Mouse (Mus musculus): ENCODE results near the gene C4bp. TPM values are rescaled to one million over a fixed set of nuclear protein-coding genes. Genes with fewer than 3 reads are reported as not detected.
"Not testable (repeated sequence)": the region's sequence is repeated elsewhere in the genome, so short reads cannot be mapped to it uniquely, and the experiment has no call there.

C4bp gene
- not detected in 2 replicates for polyA plus RNA-seq (2015; fragmentation: Nextera tagmentation; extraction: Ambion mirVana)

GRCm38 (mm10) chr1:130661454-130661853 is at the start of gene C4bp:
C4bp (minus strand) TSS chr1:130661632.
- Histone ChIP-seq H3K4me2 (no peak within 1 kb of the TSS), H3K27ac (no peak within 1 kb of the TSS), H3K9me3 (replicated peaks) (no peaks in the 10 kb centered on the region), H3K36me3 (no peaks in the 10 kb centered on the region), H3K9ac (no peak within 1 kb of the TSS), H3K27me3 (no peaks in the 10 kb centered on the region), H3K4me1 (replicated peaks) (no peaks in the 10 kb centered on the region), H3K4me3 (no peak within 1 kb of the TSS)
- ATAC-seq (replicated peaks; ENCODE audit: insufficient number of reproducible peaks, insufficient read depth, low FRiP score, low read depth), result no peak
- 70% methylated on average over 3 of the region's 3 CpGs for WGBS

- H3K4me1 ChIP-seq (replicated peaks), result peaks cover 7% of the 10 kb centered on the region; the same call in 1 of the 2 replicates
- H3K4me3 ChIP-seq, result no peak overlapping the region
- no peaks in the 10 kb centered on the region for H3K27me3 ChIP-seq
- no peak overlapping the region for H3K9ac ChIP-seq
- H3K9me3 ChIP-seq (replicated peaks), result no peaks in the 10 kb centered on the region
- no peak overlapping the region for H3K4me2 ChIP-seq
- ATAC-seq (replicated peaks; ENCODE audit: insufficient number of reproducible peaks, insufficient read depth, low FRiP score, low read depth), result no peak
- WGBS, result 78% methylated on average over 22 of the region's 22 CpGs
- no peak overlapping the region for H3K27ac ChIP-seq
- H3K36me3 ChIP-seq, result peaks cover 19% of the 10 kb centered on the region
These were observed 49.0 kb upstream of the C4bp start for GRCm38 (mm10) chr1:130710283-130711080.

- no peak overlapping the region for H3K27ac ChIP-seq
- no peaks in the 10 kb centered on the region for H3K9me3 ChIP-seq (replicated peaks)
- no peaks in the 10 kb centered on the region for H3K4me1 ChIP-seq (replicated peaks)
- ATAC-seq (replicated peaks; ENCODE audit: insufficient number of reproducible peaks, insufficient read depth, low FRiP score, low read depth), result no peak
- H3K4me3 ChIP-seq, result no peak overlapping the region
- WGBS, result 80% methylated on average over 2 of the region's 2 CpGs
- H3K9ac ChIP-seq, result no peak overlapping the region
- peaks cover 52% of the 10 kb centered on the region for H3K36me3 ChIP-seq
- H3K27me3 ChIP-seq, result no peaks in the 10 kb centered on the region
- no peak overlapping the region for H3K4me2 ChIP-seq
These were observed 42.2 kb upstream of the C4bp start for GRCm38 (mm10) chr1:130703613-130704012.

GRCm38 (mm10) chr1:130701976-130702375 is 40.5 kb upstream of the C4bp start:
- H3K27ac ChIP-seq, result no peak overlapping the region
- 95% methylated on average over 11 of the region's 11 CpGs for WGBS
- H3K27me3 ChIP-seq, result no peaks in the 10 kb centered on the region
- no peak for ATAC-seq (replicated peaks; ENCODE audit: insufficient number of reproducible peaks, insufficient read depth, low FRiP score, low read depth)
- H3K36me3 ChIP-seq, result peaks cover 54% of the 10 kb centered on the region
- H3K9ac ChIP-seq, result no peak overlapping the region
- H3K9me3 ChIP-seq (replicated peaks), result no peaks in the 10 kb centered on the region
- no peaks in the 10 kb centered on the region for H3K4me1 ChIP-seq (replicated peaks)
- no peak overlapping the region for H3K4me3 ChIP-seq
- H3K4me2 ChIP-seq, result no peak overlapping the region

- WGBS, result 75% methylated on average over 10 of the region's 10 CpGs
- H3K9ac ChIP-seq, result no peak overlapping the region
- H3K4me2 ChIP-seq, result no peak overlapping the region
- no peaks in the 10 kb centered on the region for H3K27me3 ChIP-seq
- H3K27ac ChIP-seq, result no peak overlapping the region
- ATAC-seq (replicated peaks; ENCODE audit: insufficient number of reproducible peaks, insufficient read depth, low FRiP score, low read depth), result no peak
- H3K36me3 ChIP-seq, result peaks cover 49% of the 10 kb centered on the region
- no peaks in the 10 kb centered on the region for H3K4me1 ChIP-seq (replicated peaks)
- no peak overlapping the region for H3K4me3 ChIP-seq
- no peaks in the 10 kb centered on the region for H3K9me3 ChIP-seq (replicated peaks)
These were observed 38.7 kb upstream of the C4bp start for GRCm38 (mm10) chr1:130699937-130700633.

GRCm38 (mm10) chr1:130698601-130699000 is 37.2 kb upstream of the C4bp start:
- no peak overlapping the region for H3K27ac ChIP-seq
- no peak for ATAC-seq (replicated peaks; ENCODE audit: insufficient number of reproducible peaks, insufficient read depth, low FRiP score, low read depth)
- no peaks in the 10 kb centered on the region for H3K27me3 ChIP-seq
- peaks cover 47% of the 10 kb centered on the region for H3K36me3 ChIP-seq
- H3K9me3 ChIP-seq (replicated peaks), result no peaks in the 10 kb centered on the region
- H3K9ac ChIP-seq, result no peak overlapping the region
- no peak overlapping the region for H3K4me3 ChIP-seq
- no peaks in the 10 kb centered on the region for H3K4me1 ChIP-seq (replicated peaks)
- WGBS, result 91% methylated on average over 5 of the region's 5 CpGs
- H3K4me2 ChIP-seq, result no peak overlapping the region

- no peak for ATAC-seq (replicated peaks; ENCODE audit: insufficient number of reproducible peaks, insufficient read depth, low FRiP score, low read depth)
These were observed 22.5 kb upstream of the C4bp start for GRCm38 (mm10) chr1:130683905-130684304.

GRCm38 (mm10) chr1:130681656-130682413 is 20.4 kb upstream of the C4bp start:
- H3K9ac ChIP-seq, result no peak overlapping the region
- H3K9me3 ChIP-seq (replicated peaks), result no peaks in the 10 kb centered on the region
- no peak for ATAC-seq (replicated peaks; ENCODE audit: insufficient number of reproducible peaks, insufficient read depth, low FRiP score, low read depth)
- no peaks in the 10 kb centered on the region for H3K36me3 ChIP-seq
- WGBS, result 71% methylated on average over 6 of the region's 6 CpGs
- H3K4me3 ChIP-seq, result no peak overlapping the region
- no peak overlapping the region for H3K4me2 ChIP-seq
- no peaks in the 10 kb centered on the region for H3K4me1 ChIP-seq (replicated peaks)
- no peaks in the 10 kb centered on the region for H3K27me3 ChIP-seq
- H3K27ac ChIP-seq, result no peak overlapping the region

More at GRCm38 (mm10) chr1:130683905-130684304, 22.5 kb upstream of the C4bp start:
- Histone ChIP-seq H3K4me1 (replicated peaks) (no peaks in the 10 kb centered on the region), H3K36me3 (no peaks in the 10 kb centered on the region), H3K4me3 (no peak overlapping the region), H3K4me2 (no peak overlapping the region), H3K27me3 (no peaks in the 10 kb centered on the region), H3K9ac (no peak overlapping the region), H3K9me3 (replicated peaks) (no peaks in the 10 kb centered on the region), H3K27ac (no peak overlapping the region)
- WGBS, result 45% methylated on average over 1 of the region's 1 CpGs

- no peak overlapping the region for H3K4me3 ChIP-seq
- H3K9me3 ChIP-seq (replicated peaks), result no peaks in the 10 kb centered on the region
These were observed 19.6 kb upstream of the C4bp start for GRCm38 (mm10) chr1:130681075-130681474.

GRCm38 (mm10) chr1:130678551-130678950 is 17.1 kb upstream of the C4bp start:
- ATAC-seq (replicated peaks; ENCODE audit: insufficient number of reproducible peaks, insufficient read depth, low FRiP score, low read depth), result no peak
- Histone ChIP-seq H3K27me3 (no peaks in the 10 kb centered on the region), H3K9ac (no peak overlapping the region), H3K9me3 (replicated peaks) (no peaks in the 10 kb centered on the region), H3K36me3 (no peaks in the 10 kb centered on the region), H3K4me1 (replicated peaks) (no peaks in the 10 kb centered on the region), H3K4me2 (no peak overlapping the region), H3K27ac (no peak overlapping the region), H3K4me3 (no peak overlapping the region)
- 85% methylated on average over 2 of the region's 2 CpGs for WGBS

More at GRCm38 (mm10) chr1:130681075-130681474, 19.6 kb upstream of the C4bp start:
- H3K27me3 ChIP-seq, result no peaks in the 10 kb centered on the region
- H3K9ac ChIP-seq, result no peak overlapping the region
- no peaks in the 10 kb centered on the region for H3K4me1 ChIP-seq (replicated peaks)
- no peaks in the 10 kb centered on the region for H3K36me3 ChIP-seq
- H3K4me2 ChIP-seq, result no peak overlapping the region
- 53% methylated on average over 2 of the region's 2 CpGs for WGBS
- no peak for ATAC-seq (replicated peaks; ENCODE audit: insufficient number of reproducible peaks, insufficient read depth, low FRiP score, low read depth)
- H3K27ac ChIP-seq, result no peak overlapping the region

- H3K36me3 ChIP-seq; H3K4me3 ChIP-seq; H3K9ac ChIP-seq; H3K4me2 ChIP-seq; H3K27ac ChIP-seq; H3K27me3 ChIP-seq; H3K4me1 ChIP-seq (replicated peaks); H3K9me3 ChIP-seq (replicated peaks); ATAC-seq (replicated peaks; ENCODE audit: insufficient number of reproducible peaks, insufficient read depth, low FRiP score, low read depth): not testable (repeated sequence)
- 68% methylated on average over 5 of the region's 5 CpGs for WGBS
These were observed 2.1 kb upstream of the C4bp start for GRCm38 (mm10) chr1:130663576-130663975.
